Mouse (Mus musculus): ENCODE data around the gene Erp27. TPM values are rescaled to one million over a fixed set of nuclear protein-coding genes. Genes with fewer than 3 reads are reported as not detected.
"Not testable (repeated sequence)": the region's sequence is repeated elsewhere in the genome, so short reads cannot be mapped to it uniquely, and the experiment has no call there.

Erp27 gene
- polyA plus RNA-seq, 1 experiment from 2014 or later, result 0.22 TPM

DNA sequence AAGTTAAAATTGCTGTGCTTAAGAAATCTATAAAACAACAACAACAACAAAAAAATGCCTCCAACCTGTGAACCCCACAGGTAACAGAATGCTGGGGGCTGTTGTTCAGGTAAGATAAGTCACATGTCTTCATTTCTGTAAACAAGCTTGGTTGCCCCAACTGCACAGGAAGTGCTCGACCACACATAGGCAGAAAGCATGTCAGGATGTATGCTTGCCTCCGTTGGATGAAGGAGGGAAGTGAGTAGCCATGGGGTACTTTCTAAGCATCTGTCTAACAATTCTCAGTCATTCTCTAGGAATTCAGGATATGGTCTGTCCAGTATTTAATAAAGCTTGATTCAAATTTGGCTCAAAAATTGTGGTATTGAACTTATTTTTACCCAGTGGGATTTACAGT, 23.0 kb downstream of the Erp27 start:
- H3K9me3 ChIP-seq (ENCODE audit: low read length), result no peaks in the 10 kb centered on the region
- H3K27me3 ChIP-seq (ENCODE audit: insufficient read depth, low read length), result no peaks in the 10 kb centered on the region
- H3K36me3 ChIP-seq (ENCODE audit: insufficient read depth, low read length), result no peaks in the 10 kb centered on the region
- ATAC-seq (ENCODE audit: low FRiP score, low TSS enrichment), result no peak
- H3K27ac ChIP-seq (ENCODE audit: low read length), result peak overlapping the region; percentile 54
- H3K4me3 ChIP-seq (ENCODE audit: low read length), result no peak overlapping the region
- WGBS, result 70% methylated on average over 2 of the region's 2 CpGs
- peaks cover 29% of the 10 kb centered on the region for H3K4me1 ChIP-seq (ENCODE audit: insufficient read depth, low read length)
- no peak overlapping the region for H3K4me2 ChIP-seq (replicated peaks; ENCODE audit: low read depth, low read length)
- no peak overlapping the region for H3K9ac ChIP-seq (replicated peaks; ENCODE audit: low read length)

DNA sequence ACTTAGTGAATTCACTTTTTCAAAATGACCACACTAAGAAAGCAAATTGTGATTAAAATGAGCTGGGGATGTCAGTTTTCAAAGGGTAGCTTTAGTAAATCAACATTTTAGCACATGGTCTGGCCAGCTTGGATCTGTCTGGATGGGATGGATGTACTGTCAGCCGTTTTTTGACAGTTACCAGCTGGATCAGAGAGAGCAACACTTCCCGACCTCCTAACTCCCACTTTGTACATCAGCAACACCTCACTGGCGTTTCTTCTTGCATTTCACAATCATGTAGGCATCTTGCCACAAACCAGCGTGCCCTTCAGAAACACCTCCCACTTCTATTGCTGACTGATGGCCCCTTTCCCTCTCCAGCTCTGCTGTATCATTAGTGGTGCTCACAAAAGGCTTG, 23.8 kb downstream of the Erp27 start:
- peaks cover 31% of the 10 kb centered on the region for H3K4me1 ChIP-seq (ENCODE audit: insufficient read depth, low read length)
- H3K9me3 ChIP-seq (ENCODE audit: low read length), result no peaks in the 10 kb centered on the region
- H3K36me3 ChIP-seq (ENCODE audit: insufficient read depth, low read length), result no peaks in the 10 kb centered on the region
- H3K4me3 ChIP-seq (ENCODE audit: low read length), result no peak overlapping the region
- no peak overlapping the region for H3K4me2 ChIP-seq (replicated peaks; ENCODE audit: low read depth, low read length)
- H3K27me3 ChIP-seq (ENCODE audit: insufficient read depth, low read length), result no peaks in the 10 kb centered on the region
- WGBS, result 16% methylated on average over 4 of the region's 4 CpGs
- peak overlapping the region; percentile 54 for H3K27ac ChIP-seq (ENCODE audit: low read length)
- ATAC-seq (ENCODE audit: low FRiP score, low TSS enrichment), result 0 out of 2 replicates have a peak, but pooled peaks have one; percentile 30
- H3K9ac ChIP-seq (replicated peaks; ENCODE audit: low read length), result no peak overlapping the region

DNA sequence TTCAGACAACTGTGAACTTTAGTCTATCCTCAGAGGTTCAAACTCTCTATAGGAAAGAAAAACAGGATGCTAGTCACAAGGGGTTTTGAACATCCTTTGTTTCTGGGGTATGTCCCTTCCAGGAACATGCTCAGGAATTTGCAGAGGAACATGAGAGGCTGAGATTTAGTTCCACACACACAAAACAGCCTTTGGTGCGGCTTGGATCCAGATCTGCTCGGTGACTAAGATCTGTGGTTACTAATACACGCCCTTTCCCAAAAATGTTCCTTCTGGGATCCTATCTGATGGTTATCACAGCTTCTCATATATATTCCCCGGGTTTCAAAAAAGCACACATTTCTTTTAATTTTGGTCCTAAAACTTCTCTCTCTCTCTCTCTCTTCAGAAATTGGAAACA, 24.2 kb downstream of the Erp27 start:
- no peaks in the 10 kb centered on the region for H3K36me3 ChIP-seq (ENCODE audit: insufficient read depth, low read length)
- H3K4me3 ChIP-seq (ENCODE audit: low read length), result no peak overlapping the region
- WGBS, result 47% methylated on average over 4 of the region's 4 CpGs
- no peaks in the 10 kb centered on the region for H3K9me3 ChIP-seq (ENCODE audit: low read length)
- no peaks in the 10 kb centered on the region for H3K27me3 ChIP-seq (ENCODE audit: insufficient read depth, low read length)
- ATAC-seq (ENCODE audit: low FRiP score, low TSS enrichment), result no peak
- H3K9ac ChIP-seq (replicated peaks; ENCODE audit: low read length), result no peak overlapping the region
- peak overlapping the region; percentile 54 for H3K27ac ChIP-seq (ENCODE audit: low read length)
- H3K4me1 ChIP-seq (ENCODE audit: insufficient read depth, low read length), result peaks cover 31% of the 10 kb centered on the region
- H3K4me2 ChIP-seq (replicated peaks; ENCODE audit: low read depth, low read length), result no peak overlapping the region

DNA sequence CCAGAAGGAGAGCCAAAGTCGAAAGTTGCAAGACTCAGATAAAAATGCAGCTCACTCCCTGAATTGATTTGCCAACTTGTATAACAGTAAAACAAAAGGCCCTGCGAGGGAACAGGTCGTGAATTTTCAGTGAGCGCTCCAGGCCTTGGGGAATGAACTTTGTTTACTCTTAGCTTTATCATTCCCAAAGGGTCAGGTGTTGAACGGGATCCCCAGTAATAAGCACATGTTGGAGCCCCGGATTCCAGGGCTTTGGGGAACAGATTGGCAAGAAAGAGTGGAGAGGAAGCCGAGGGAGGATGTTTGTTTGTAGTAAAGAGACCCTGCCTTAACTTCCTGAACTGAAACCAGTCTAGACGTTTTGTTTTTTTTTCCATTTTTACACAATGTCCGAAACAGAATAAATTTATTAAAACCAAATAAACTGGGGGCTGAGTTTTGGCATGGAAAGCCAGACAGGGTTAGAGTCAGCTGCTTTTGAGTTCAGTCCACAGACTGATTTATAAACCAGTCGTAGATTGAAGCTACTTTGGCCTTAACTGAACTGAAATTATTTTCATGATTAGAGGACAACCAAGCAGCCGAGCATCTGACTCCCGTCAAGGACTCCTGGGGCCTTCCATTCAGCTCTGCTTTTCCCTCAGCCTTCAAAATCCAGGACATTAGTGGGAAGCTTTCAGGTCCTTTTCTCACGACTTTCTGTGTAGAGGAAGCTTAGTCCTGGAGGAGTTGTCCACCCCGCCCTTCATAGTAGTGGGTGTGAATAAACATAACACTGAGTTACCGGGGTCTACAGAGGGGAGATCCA, 27.2 kb downstream of the Erp27 start:
- H3K4me1 ChIP-seq (ENCODE audit: insufficient read depth, low read length), result peaks cover 33% of the 10 kb centered on the region
- H3K4me2 ChIP-seq (replicated peaks; ENCODE audit: low read depth, low read length), result no peak overlapping the region
- H3K9me3 ChIP-seq (ENCODE audit: low read length), result no peaks in the 10 kb centered on the region
- peak overlapping the region; percentile 81 for H3K27ac ChIP-seq (ENCODE audit: low read length)
- H3K27me3 ChIP-seq (ENCODE audit: insufficient read depth, low read length), result no peaks in the 10 kb centered on the region
- H3K4me3 ChIP-seq (ENCODE audit: low read length), result no peak overlapping the region
- WGBS, result 29% methylated on average over 15 of the region's 15 CpGs
- no peaks in the 10 kb centered on the region for H3K36me3 ChIP-seq (ENCODE audit: insufficient read depth, low read length)
- H3K9ac ChIP-seq (replicated peaks; ENCODE audit: low read length), result no peak overlapping the region
- ATAC-seq (ENCODE audit: low FRiP score, low TSS enrichment), result peak; percentile 74

DNA sequence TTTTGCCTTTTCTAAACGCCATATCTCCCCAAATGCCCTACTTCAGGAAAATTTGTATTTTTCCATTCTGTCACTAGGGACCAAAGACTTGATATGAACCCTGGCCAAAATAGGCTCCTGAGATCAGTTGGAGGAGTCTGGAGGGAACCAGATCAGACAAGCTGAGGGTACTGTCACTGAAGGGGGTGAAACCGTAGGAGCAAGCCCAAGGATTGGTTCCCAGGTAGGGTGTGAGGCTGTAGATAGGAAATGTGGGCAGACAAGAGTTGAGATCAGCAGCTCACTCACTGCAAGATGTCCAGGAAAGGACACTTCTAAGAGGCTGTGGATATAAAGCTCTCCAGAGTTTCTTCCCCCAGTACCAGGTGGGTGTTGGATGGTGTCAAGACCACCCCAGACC, 30.0 kb downstream of the Erp27 start:
- no peak overlapping the region for H3K4me3 ChIP-seq (ENCODE audit: low read length)
- no peak overlapping the region for H3K9ac ChIP-seq (replicated peaks; ENCODE audit: low read length)
- no peak for ATAC-seq (ENCODE audit: low FRiP score, low TSS enrichment)
- 0 out of 2 replicates have a peak overlapping the region, but pooled peaks have one; percentile 1 for H3K27ac ChIP-seq (ENCODE audit: low read length)
- H3K9me3 ChIP-seq (ENCODE audit: low read length), result no peaks in the 10 kb centered on the region
- no peak overlapping the region for H3K4me2 ChIP-seq (replicated peaks; ENCODE audit: low read depth, low read length)
- no peaks in the 10 kb centered on the region for H3K27me3 ChIP-seq (ENCODE audit: insufficient read depth, low read length)
- no peaks in the 10 kb centered on the region for H3K36me3 ChIP-seq (ENCODE audit: insufficient read depth, low read length)
- peaks cover 29% of the 10 kb centered on the region for H3K4me1 ChIP-seq (ENCODE audit: insufficient read depth, low read length)
- WGBS, result 79% methylated on average over 2 of the region's 2 CpGs

DNA sequence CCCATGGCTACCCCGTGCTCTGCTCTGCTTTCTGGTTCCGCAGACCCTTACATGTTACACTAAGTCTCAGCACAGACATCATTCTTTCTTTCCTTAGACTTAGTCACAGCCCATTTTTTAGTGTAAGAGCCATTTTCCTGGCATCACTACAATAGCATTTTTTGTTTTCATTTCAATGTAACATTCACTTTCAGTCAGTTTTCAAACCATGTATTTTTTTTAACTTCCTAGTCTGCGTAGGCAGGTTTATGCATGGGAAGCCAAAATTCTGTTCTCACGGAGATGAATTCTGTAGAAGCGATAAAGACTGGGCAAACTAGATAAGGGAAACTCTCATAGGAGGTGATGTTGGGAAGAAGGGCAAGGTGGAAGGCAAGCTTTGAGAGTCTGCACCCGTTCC, 32.4 kb downstream of the Erp27 start:
- no peak overlapping the region for H3K9ac ChIP-seq (replicated peaks; ENCODE audit: low read length)
- no peak for ATAC-seq (ENCODE audit: low FRiP score, low TSS enrichment)
- H3K36me3 ChIP-seq (ENCODE audit: insufficient read depth, low read length), result no peaks in the 10 kb centered on the region
- no peaks in the 10 kb centered on the region for H3K9me3 ChIP-seq (ENCODE audit: low read length)
- peaks cover 16% of the 10 kb centered on the region for H3K4me1 ChIP-seq (ENCODE audit: insufficient read depth, low read length)
- no peak overlapping the region for H3K27ac ChIP-seq (ENCODE audit: low read length)
- 91% methylated on average over 6 of the region's 6 CpGs for WGBS
- H3K4me3 ChIP-seq (ENCODE audit: low read length), result no peak overlapping the region
- no peaks in the 10 kb centered on the region for H3K27me3 ChIP-seq (ENCODE audit: insufficient read depth, low read length)
- H3K4me2 ChIP-seq (replicated peaks; ENCODE audit: low read depth, low read length), result no peak overlapping the region

DNA sequence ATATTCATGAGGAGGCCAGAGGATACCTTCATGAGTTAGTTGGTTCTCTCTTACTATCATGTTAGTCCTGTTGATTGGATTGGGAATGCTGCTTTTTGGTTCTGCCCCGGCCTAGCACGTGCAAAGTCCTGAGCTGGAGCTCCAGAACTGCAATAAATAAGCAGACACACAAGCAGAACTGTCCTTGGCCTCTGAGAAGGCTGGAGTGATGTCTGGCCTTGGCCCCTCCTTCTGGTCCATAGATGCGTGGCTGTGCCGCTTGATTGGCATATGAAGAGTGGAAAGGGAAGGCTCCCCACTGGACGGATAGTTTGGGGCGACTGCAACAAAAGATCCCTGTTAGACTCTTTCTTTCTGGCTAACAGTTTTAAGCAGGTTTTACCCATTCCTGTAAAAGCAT, 32.9 kb downstream of the Erp27 start:
- H3K9ac ChIP-seq (replicated peaks; ENCODE audit: low read length), result no peak overlapping the region
- no peaks in the 10 kb centered on the region for H3K36me3 ChIP-seq (ENCODE audit: insufficient read depth, low read length)
- H3K9me3 ChIP-seq (ENCODE audit: low read length), result no peaks in the 10 kb centered on the region
- H3K4me2 ChIP-seq (replicated peaks; ENCODE audit: low read depth, low read length), result no peak overlapping the region
- H3K4me3 ChIP-seq (ENCODE audit: low read length), result no peak overlapping the region
- H3K27me3 ChIP-seq (ENCODE audit: insufficient read depth, low read length), result no peaks in the 10 kb centered on the region
- H3K4me1 ChIP-seq (ENCODE audit: insufficient read depth, low read length), result peaks cover 14% of the 10 kb centered on the region; the same call in 1 of the 2 replicates
- no peak overlapping the region for H3K27ac ChIP-seq (ENCODE audit: low read length)
- 89% methylated on average over 6 of the region's 6 CpGs for WGBS
- ATAC-seq (ENCODE audit: low FRiP score, low TSS enrichment), result no peak

DNA sequence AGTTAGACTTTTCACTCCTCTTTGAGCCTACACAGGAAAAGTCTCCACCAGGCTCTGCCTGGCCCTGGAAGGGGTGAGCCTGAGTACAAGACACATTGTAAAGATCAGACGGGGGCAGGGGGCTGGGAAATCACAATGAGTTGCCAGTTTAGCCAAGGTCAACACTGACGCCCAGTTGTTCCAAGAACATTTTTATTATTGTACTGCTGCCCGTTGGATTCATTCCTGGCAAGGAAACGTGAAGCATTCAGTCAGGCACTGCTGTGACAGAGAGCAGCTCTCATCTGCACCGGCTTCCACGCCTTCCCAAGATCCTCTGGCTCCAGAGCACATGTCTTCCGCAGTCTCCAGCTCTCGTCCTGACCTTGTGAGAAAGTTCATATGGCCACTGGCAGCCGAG, 34.1 kb downstream of the Erp27 start:
- WGBS, result 40% methylated on average over 9 of the region's 9 CpGs
- Histone ChIP-seq H3K9ac (replicated peaks; ENCODE audit: low read length) (no peak overlapping the region), H3K27ac (ENCODE audit: low read length) (peak overlapping the region; percentile 64), H3K27me3 (ENCODE audit: insufficient read depth, low read length) (no peaks in the 10 kb centered on the region), H3K4me1 (ENCODE audit: insufficient read depth, low read length) (peaks cover 16% of the 10 kb centered on the region; the same call in 1 of the 2 replicates), H3K36me3 (ENCODE audit: insufficient read depth, low read length) (no peaks in the 10 kb centered on the region), H3K4me3 (ENCODE audit: low read length) (no peak overlapping the region), H3K4me2 (replicated peaks; ENCODE audit: low read depth, low read length) (no peak overlapping the region), H3K9me3 (ENCODE audit: low read length) (no peaks in the 10 kb centered on the region)
- peak; percentile 77 for ATAC-seq (ENCODE audit: low FRiP score, low TSS enrichment)

DNA sequence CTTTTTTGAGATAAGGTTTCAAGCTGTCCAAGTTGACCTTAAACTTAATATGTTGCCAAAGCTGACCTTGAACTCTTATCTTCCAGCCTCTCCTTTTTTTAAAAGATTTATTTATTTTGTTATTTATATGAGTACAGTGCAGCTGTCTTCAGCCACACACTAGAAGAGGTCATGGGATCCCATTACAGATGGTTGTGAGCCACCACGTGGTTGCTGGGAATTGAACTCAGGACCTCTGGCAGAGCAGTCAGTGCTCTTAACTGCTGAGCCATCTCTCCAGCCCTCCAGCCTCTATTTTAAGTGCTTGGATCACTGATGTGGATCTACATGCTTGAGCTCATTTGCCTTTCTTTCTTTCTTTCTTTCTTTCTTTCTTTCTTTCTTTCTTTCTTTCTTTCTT, 37.2 kb downstream of the Erp27 start:
- H3K36me3 ChIP-seq (ENCODE audit: insufficient read depth, low read length); H3K27me3 ChIP-seq (ENCODE audit: insufficient read depth, low read length); H3K9ac ChIP-seq (replicated peaks; ENCODE audit: low read length); H3K27ac ChIP-seq (ENCODE audit: low read length); H3K4me3 ChIP-seq (ENCODE audit: low read length); H3K4me2 ChIP-seq (replicated peaks; ENCODE audit: low read depth, low read length); H3K9me3 ChIP-seq (ENCODE audit: low read length): not testable (repeated sequence)
- ATAC-seq (ENCODE audit: low FRiP score, low TSS enrichment), result peak; percentile 43; the same call in 1 of the 2 replicates
- peaks cover 19% of the 10 kb centered on the region; the same call in 1 of the 2 replicates for H3K4me1 ChIP-seq (ENCODE audit: insufficient read depth, low read length)
- WGBS, result 19% methylated on average over 1 of the region's 1 CpGs

DNA sequence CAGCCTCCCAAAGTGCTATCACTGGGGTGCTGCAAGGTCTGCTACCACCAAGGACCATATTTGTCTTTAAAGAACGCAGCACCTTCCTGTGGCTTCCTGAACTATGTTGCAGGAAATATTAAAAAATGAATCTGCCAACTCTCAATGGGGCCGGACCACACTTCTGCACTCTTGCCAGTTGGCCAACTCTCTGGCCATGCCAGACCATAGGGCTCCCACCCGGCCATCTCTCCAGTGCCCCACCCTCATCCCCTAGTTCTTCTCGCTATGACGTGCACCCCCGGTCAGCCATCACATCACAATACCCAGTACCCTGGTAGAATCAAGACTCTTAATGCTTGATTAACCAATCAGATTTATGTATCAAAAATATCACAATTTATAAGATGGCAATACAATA, 38.0 kb downstream of the Erp27 start:
- Histone ChIP-seq H3K9me3 (ENCODE audit: low read length) (no peaks in the 10 kb centered on the region), H3K4me1 (ENCODE audit: insufficient read depth, low read length) (peaks cover 19% of the 10 kb centered on the region; the same call in 1 of the 2 replicates), H3K27me3 (ENCODE audit: insufficient read depth, low read length) (no peaks in the 10 kb centered on the region), H3K36me3 (ENCODE audit: insufficient read depth, low read length) (no peaks in the 10 kb centered on the region), H3K4me3 (ENCODE audit: low read length) (no peak overlapping the region), H3K9ac (replicated peaks; ENCODE audit: low read length) (no peak overlapping the region), H3K4me2 (replicated peaks; ENCODE audit: low read depth, low read length) (no peak overlapping the region), H3K27ac (ENCODE audit: low read length) (no peak overlapping the region)
- no peak for ATAC-seq (ENCODE audit: low FRiP score, low TSS enrichment)
- WGBS, result 92% methylated on average over 6 of the region's 6 CpGs

All from kidney, embryonic 16.5 days (tissue).